Mouse (Mus musculus) heart, embryonic 14.5 days (tissue): Measurements from ENCODE around the gene Rxfp4. TPM values are rescaled to one million over a fixed set of nuclear protein-coding genes. Genes with fewer than 3 reads are reported as not detected.

ENCODE experiments used
- ATAC-seq: fragments of 200-750 bp; cut with Nextera tagmentation; 2 replicates; pipeline ENCODE4 v1.8.0; 2017; ENCODE audit warnings: low read depth, moderate TSS enrichment; ENCODE audit not compliant: insufficient number of reproducible peaks, insufficient read depth, low FRiP score
- H3K27ac ChIP-seq, 2 experiments: fragments of 200-500 bp in 1 of 2; fragments of 300-500 bp in 1 of 2; sonication (generic) in 1 of 2; replicated peaks in 1 of 2; 2 replicates each; pipeline ENCODE4 v1.5.1; 2012 to 2014; ENCODE audit warnings: low read depth in 2 of 2, low read length in 2 of 2, control low read depth in 1 of 2, mild to moderate bottlenecking in 1 of 2, mixed read lengths in 1 of 2; ENCODE audit not compliant: control insufficient read depth in 1 of 2, insufficient read depth in 1 of 2
- H3K27me3 ChIP-seq: fragments of 300-500 bp; sonication (generic); 2 replicates; pipeline ENCODE4 v1.6.1; 2014; ENCODE audit warnings: mild to moderate bottlenecking, low read length, control low read depth; ENCODE audit not compliant: control insufficient read depth, insufficient read depth
- H3K36me3 ChIP-seq: fragments of 300-500 bp; sonication (generic); 2 replicates; pipeline ENCODE4 v1.6.1; 2014; ENCODE audit warnings: mild to moderate bottlenecking, control low read depth, low read length, mixed read lengths; ENCODE audit not compliant: control insufficient read depth, insufficient read depth
- H3K4me1 ChIP-seq, 2 experiments: fragments of 200-500 bp in 1 of 2; fragments of 300-500 bp in 1 of 2; sonication (generic) in 1 of 2; 2 replicates each; pipeline ENCODE4 v1.6.1; 2012 to 2014; ENCODE audit warnings: low read length in 2 of 2, control low read depth in 1 of 2, mixed read lengths in 1 of 2; ENCODE audit not compliant: control insufficient read depth in 2 of 2, insufficient read depth in 2 of 2
- H3K4me2 ChIP-seq: fragments of 300-500 bp; sonication (generic); 2 replicates; pipeline ENCODE4 v1.6.1; 2014; ENCODE audit warnings: mild to moderate bottlenecking, low read length
- H3K4me3 ChIP-seq, 2 experiments: fragments of 200-500 bp in 1 of 2; fragments of 300-500 bp in 1 of 2; sonication (generic) in 1 of 2; 2 replicates each; pipeline ENCODE4 v1.5.1; 2012 to 2014; ENCODE audit warnings: low read length in 2 of 2, mild to moderate bottlenecking in 2 of 2, control low read depth in 1 of 2, low read depth in 1 of 2, moderate library complexity in 1 of 2; ENCODE audit not compliant: control insufficient read depth in 1 of 2, insufficient read depth in 1 of 2
- H3K9ac ChIP-seq: fragments of 300-500 bp; sonication (generic); 2 replicates; pipeline ENCODE4 v1.6.1; 2014; ENCODE audit warnings: mild to moderate bottlenecking, low read length
- H3K9me3 ChIP-seq: fragments of 300-500 bp; sonication (generic); 2 replicates; pipeline ENCODE4 v1.6.1; 2016; ENCODE audit warnings: low read length, control low read depth; ENCODE audit not compliant: control insufficient read depth
- WGBS: fragments of 180-500 bp; shearing (Covaris S2); extraction: QIAGEN DNeasy Blood & Tissue Kit; methylation state at CpG from one replicate; pipeline ENCODE4 v1.1.7; 2014; 5-methylcytosine and 5-hydroxymethylcytosine counted together
- polyA plus RNA-seq: library from polyadenylated mRNA; unstranded; fragments of >200 nt; fragmentation: Nextera tagmentation; extraction: Ambion mirVana; gene quantifications from 2 replicates; pipeline ENCODE4 v1.2.1, GENCODE M21; 2014

The Rxfp4 gene
- not detected in 2 replicates for polyA plus RNA-seq

GRCm38 (mm10) chr3:88652846-88653515 lies at the start of gene Rxfp4:
Rxfp4 (minus strand) TSS chr3:88653142.
- no peaks in the 10 kb centered on the region for H3K27me3 ChIP-seq
- H3K4me3 ChIP-seq: no peak within 1 kb of the TSS
- no peak for ATAC-seq
- H3K9ac ChIP-seq: no peak within 1 kb of the TSS
- WGBS: 83% methylated on average over 17 of the region's 17 CpGs
- H3K4me2 ChIP-seq: no peak within 1 kb of the TSS
- H3K9me3 ChIP-seq: no peaks in the 10 kb centered on the region
- H3K27ac ChIP-seq: no peak within 1 kb of the TSS; a peak in 1 of 4 replicates
- peaks cover 16 to 20% of the 10 kb centered on the region in 2 experiments for H3K4me1 ChIP-seq
- H3K36me3 ChIP-seq: peaks cover 8% of the 10 kb centered on the region

DNA sequence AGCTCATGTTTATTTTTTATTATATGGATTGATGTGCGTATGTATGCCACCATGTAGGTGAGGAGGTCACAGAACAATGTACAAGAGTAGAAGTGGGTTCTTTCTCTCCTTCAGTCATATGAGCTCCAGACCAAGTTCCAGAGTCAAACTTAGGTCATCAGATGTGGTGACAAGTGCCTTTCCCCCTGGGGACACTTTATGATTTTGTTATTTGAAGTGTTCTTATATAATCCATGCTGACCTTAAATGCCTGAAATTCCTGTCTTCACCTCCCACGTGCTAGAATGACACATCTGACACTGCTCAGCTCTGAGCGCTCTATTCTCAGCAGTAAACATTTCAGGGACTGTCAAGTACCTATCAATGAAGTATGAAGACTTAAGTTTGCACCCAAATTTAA lies 48.3 kb upstream of the Rxfp4 start:
- Histone ChIP-seq H3K27me3 (no peaks in the 10 kb centered on the region), H3K27ac (peak overlapping the region in 1 of 2 experiments; percentile 39; a peak in 1 of 4 replicates), H3K4me3 (no peak overlapping the region), H3K36me3 (peaks cover 94% of the 10 kb centered on the region), H3K4me2 (no peak overlapping the region; the same call in 1 of the 2 replicates), H3K4me1 (peaks cover 2 to 19% of the 10 kb centered on the region in 2 experiments; a peak in 3 of 4 replicates), H3K9ac (no peak overlapping the region), H3K9me3 (no peaks in the 10 kb centered on the region)
- 24% methylated on average over 3 of the region's 3 CpGs for WGBS
- ATAC-seq: peak; percentile 64

GRCm38 (mm10) chr3:88700247-88700646 lies 47.3 kb upstream of the Rxfp4 start:
- no peak overlapping the region for H3K9ac ChIP-seq
- no peaks in the 10 kb centered on the region for H3K9me3 ChIP-seq
- H3K27ac ChIP-seq: no peak overlapping the region
- WGBS: 83% methylated on average over 3 of the region's 3 CpGs
- H3K4me3 ChIP-seq: no peak overlapping the region
- ATAC-seq: no peak
- no peak overlapping the region for H3K4me2 ChIP-seq
- H3K4me1 ChIP-seq: peaks cover 2 to 19% of the 10 kb centered on the region in 2 experiments; a peak in 3 of 4 replicates
- peaks cover 95% of the 10 kb centered on the region for H3K36me3 ChIP-seq
- H3K27me3 ChIP-seq: no peaks in the 10 kb centered on the region

DNA sequence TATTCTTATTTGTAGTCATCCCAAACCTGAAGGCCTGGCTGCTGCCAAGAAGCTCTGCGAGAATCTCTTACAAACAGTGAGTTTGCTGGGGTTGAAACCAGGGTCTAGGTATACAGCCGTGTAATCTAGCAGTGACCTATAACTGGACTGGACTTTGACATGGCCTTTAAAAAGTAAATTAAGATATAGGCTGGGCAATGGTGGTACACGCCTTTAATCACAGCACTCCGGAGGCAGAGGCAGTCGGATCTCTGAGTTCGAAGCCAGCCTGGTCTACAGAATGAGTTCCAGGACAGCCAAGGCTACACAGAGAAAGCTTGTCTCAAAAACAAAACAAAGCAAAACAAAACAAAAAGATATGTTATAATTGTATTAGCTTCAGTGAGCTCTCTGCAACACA lies 45.9 kb upstream of the Rxfp4 start:
- H3K9ac ChIP-seq: no peak overlapping the region
- no peak for ATAC-seq
- peaks cover 96% of the 10 kb centered on the region for H3K36me3 ChIP-seq
- H3K27ac ChIP-seq: no peak overlapping the region
- no peaks in the 10 kb centered on the region for H3K9me3 ChIP-seq
- H3K4me3 ChIP-seq: no peak overlapping the region
- no peaks in the 10 kb centered on the region for H3K27me3 ChIP-seq
- 93% methylated on average over 6 of the region's 6 CpGs for WGBS
- peaks cover 2 to 19% of the 10 kb centered on the region in 2 experiments; a peak in 3 of 4 replicates for H3K4me1 ChIP-seq
- H3K4me2 ChIP-seq: no peak overlapping the region

DNA sequence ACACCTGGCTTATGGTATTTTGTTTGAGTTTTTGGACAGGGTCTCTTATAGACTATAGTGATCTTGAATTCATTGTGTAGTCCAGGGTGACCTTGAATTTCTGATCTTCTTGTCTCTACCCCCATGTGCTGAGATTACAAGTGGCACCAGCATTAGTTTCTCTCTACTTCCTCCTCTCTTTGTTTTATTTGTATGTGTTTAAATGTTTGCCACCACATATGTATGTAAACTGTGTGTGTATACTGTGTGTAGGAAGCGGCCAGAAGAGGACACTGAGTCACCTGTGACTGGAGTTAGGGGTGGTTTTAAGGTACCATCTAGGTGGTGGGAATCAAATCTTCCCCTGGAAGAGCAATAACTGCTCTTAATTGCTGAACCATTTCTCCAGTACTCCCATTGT lies 45.1 kb upstream of the Rxfp4 start:
- no peak for ATAC-seq
- Histone ChIP-seq H3K27ac (no peak overlapping the region), H3K4me2 (no peak overlapping the region), H3K27me3 (no peaks in the 10 kb centered on the region), H3K4me1 (peaks cover 2 to 19% of the 10 kb centered on the region in 2 experiments; a peak in 3 of 4 replicates), H3K9ac (no peak overlapping the region), H3K9me3 (no peaks in the 10 kb centered on the region), H3K36me3 (peaks cover 96% of the 10 kb centered on the region), H3K4me3 (no peak overlapping the region)
- 97% methylated on average over 1 of the region's 1 CpGs for WGBS

DNA sequence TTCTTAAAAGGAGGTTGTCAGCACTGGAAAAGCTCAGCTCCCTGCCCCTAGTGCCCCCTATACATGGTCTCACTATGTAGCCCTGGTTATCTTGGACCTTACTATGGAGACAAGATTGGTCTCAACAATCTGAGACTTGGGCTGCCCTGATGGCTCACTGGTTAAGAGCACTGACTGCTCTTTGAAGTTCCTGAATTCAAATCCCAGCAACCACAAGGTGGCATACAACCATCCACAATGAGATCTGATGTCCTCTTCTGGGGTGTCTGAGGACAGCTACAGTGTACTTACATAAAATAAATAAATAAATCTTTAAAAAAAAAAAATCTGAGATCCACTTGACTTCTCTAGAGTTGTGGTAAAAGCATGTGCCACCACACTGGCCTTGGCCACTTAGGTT lies 42.6 kb upstream of the Rxfp4 start:
- no peak overlapping the region for H3K27ac ChIP-seq
- no peak overlapping the region for H3K4me3 ChIP-seq
- peaks cover 99% of the 10 kb centered on the region for H3K36me3 ChIP-seq
- H3K9me3 ChIP-seq: no peaks in the 10 kb centered on the region
- no peak overlapping the region for H3K4me2 ChIP-seq
- ATAC-seq: no peak
- no peaks in the 10 kb centered on the region for H3K27me3 ChIP-seq
- no peak overlapping the region for H3K9ac ChIP-seq
- H3K4me1 ChIP-seq: peaks cover 0 to 5% of the 10 kb centered on the region in 2 experiments; a peak in 3 of 4 replicates

DNA sequence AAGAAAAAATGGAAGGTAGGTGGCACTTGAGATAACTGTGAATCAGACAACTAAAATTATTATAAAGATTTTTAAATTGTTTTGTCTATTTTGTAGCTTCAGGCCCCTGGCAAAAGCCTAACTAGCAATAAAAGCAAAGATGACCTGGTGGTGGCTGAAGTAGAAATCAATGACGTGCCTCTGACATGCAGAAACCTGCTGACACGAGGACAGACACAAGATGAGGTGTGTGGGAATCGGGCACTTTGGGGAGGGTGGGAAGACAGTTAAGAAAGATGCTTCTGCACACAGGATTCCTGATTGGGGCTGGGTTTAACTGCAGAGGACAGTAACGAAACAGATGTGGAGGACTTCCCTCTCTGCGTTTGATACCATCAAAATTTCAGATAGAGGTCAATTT lies 36.1 kb upstream of the Rxfp4 start:
- no peak overlapping the region for H3K27ac ChIP-seq
- H3K36me3 ChIP-seq: peaks cover 70% of the 10 kb centered on the region
- H3K4me2 ChIP-seq: no peak overlapping the region
- no peaks in the 10 kb centered on the region for H3K27me3 ChIP-seq
- H3K4me1 ChIP-seq: peaks cover 3 to 20% of the 10 kb centered on the region in 2 experiments; a peak in 3 of 4 replicates
- no peaks in the 10 kb centered on the region for H3K9me3 ChIP-seq
- no peak overlapping the region for H3K9ac ChIP-seq
- H3K4me3 ChIP-seq: no peak overlapping the region
- 70% methylated on average over 5 of the region's 5 CpGs for WGBS
- ATAC-seq: no peak
